Mouse (Mus musculus) intestine, postnatal 0 days (tissue): ENCODE measurements around the gene Angptl6. TPM values are rescaled to one million over a fixed set of nuclear protein-coding genes. Genes with fewer than 3 reads are reported as not detected.
A peak's percentile ranks its signal among the peaks of the same experiment; 100 is the strongest.

Experiments
- ATAC-seq: fragments of 200-750 bp; cut with Nextera tagmentation; 2 replicates; pipeline ENCODE4 v1.8.0; 2017; ENCODE audit warnings: mild to moderate bottlenecking, moderate TSS enrichment, moderate library complexity
- H3K27ac ChIP-seq: fragments of 300-500 bp; sonication (generic); 2 replicates; pipeline ENCODE4 v1.5.1; 2014; ENCODE audit warnings: mild to moderate bottlenecking, low read depth, low read length, moderate library complexity
- H3K27me3 ChIP-seq: fragments of 300-500 bp; sonication (generic); replicated peaks from 2 replicates; pipeline ENCODE4 v1.6.1; 2014; ENCODE audit warnings: low read length, mixed read lengths; ENCODE audit not compliant: control insufficient read depth, insufficient read depth
- H3K36me3 ChIP-seq: fragments of 300-500 bp; sonication (generic); 2 replicates; pipeline ENCODE4 v1.6.1; 2014; ENCODE audit warnings: mild to moderate bottlenecking, moderate library complexity; ENCODE audit not compliant: control insufficient read depth, insufficient read depth
- H3K4me1 ChIP-seq: fragments of 300-500 bp; sonication (generic); replicated peaks from 2 replicates; pipeline ENCODE4 v1.6.1; 2014; ENCODE audit warnings: antibody characterized with exemption, low read length, mixed read lengths; ENCODE audit not compliant: control insufficient read depth, insufficient read depth
- H3K4me2 ChIP-seq: fragments of 300-500 bp; sonication (generic); replicated peaks from 2 replicates; pipeline ENCODE4 v1.6.1; 2014; ENCODE audit warnings: low read depth, mild to moderate bottlenecking, moderate library complexity
- H3K4me3 ChIP-seq: fragments of 300-500 bp; sonication (generic); 2 replicates; pipeline ENCODE4 v1.5.1; 2014; ENCODE audit warnings: low read depth, low read length
- H3K9ac ChIP-seq: fragments of 300-500 bp; sonication (generic); 2 replicates; pipeline ENCODE4 v1.6.1; 2014; ENCODE audit warnings: mild to moderate bottlenecking, low read depth, low read length
- H3K9me3 ChIP-seq: fragments of 300-500 bp; sonication (generic); 2 replicates; pipeline ENCODE4 v1.6.1; 2016; ENCODE audit warnings: mixed run types; ENCODE audit not compliant: control insufficient read depth
- CTCF ChIP-seq: sonication (generic); IDR thresholded peaks from 2 replicates; pipeline ENCODE4 v1.5.1; 2016; ENCODE audit warnings: low read depth, mild to moderate bottlenecking, control low read depth, antibody characterized with exemption, moderate library complexity
- WGBS: fragments of 180-500 bp; shearing (Covaris S2); extraction: QIAGEN DNeasy Blood & Tissue Kit; methylation state at CpG from one replicate; pipeline ENCODE4 v1.1.7; 2014; 5-methylcytosine and 5-hydroxymethylcytosine counted together
- polyA plus RNA-seq: library from polyadenylated mRNA; unstranded; fragments of >200 nt; fragmentation: Nextera tagmentation; extraction: Ambion mirVana; gene quantifications from 2 replicates; pipeline ENCODE4 v1.2.1, GENCODE M21; 2015

The Angptl6 gene
- polyA plus RNA-seq, 1 experiment from 2014 or later, result 9.4 TPM

- Histone ChIP-seq H3K27ac (no peak overlapping the region), H3K27me3 (no peaks in the 10 kb centered on the region), H3K9ac (no peak overlapping the region), H3K4me3 (no peak overlapping the region), H3K4me2 (no peak overlapping the region), H3K36me3 (peaks cover 27% of the 10 kb centered on the region), H3K4me1 (no peaks in the 10 kb centered on the region), H3K9me3 (no peaks in the 10 kb centered on the region)
- peak; percentile 36 for TF ChIP-seq CTCF
- 80% methylated on average over 12 of the region's 12 CpGs for WGBS
- no peak for ATAC-seq
Measured at GRCm38 (mm10) chr9:20870211-20871173, 9.0 kb downstream of the Angptl6 start.

- H3K4me3 ChIP-seq, result peak overlapping the region; percentile 70
- H3K27me3 ChIP-seq, result no peaks in the 10 kb centered on the region
- 6% methylated on average over 19 of the region's 19 CpGs for WGBS
- TF ChIP-seq CTCF, result no peak
- H3K4me2 ChIP-seq, result peak overlapping the region; percentile 90
- H3K27ac ChIP-seq, result no peak overlapping the region
- no peak for ATAC-seq
- peaks cover 22% of the 10 kb centered on the region for H3K36me3 ChIP-seq
- H3K9ac ChIP-seq, result peak overlapping the region; percentile 56
- H3K9me3 ChIP-seq, result no peaks in the 10 kb centered on the region
- no peaks in the 10 kb centered on the region for H3K4me1 ChIP-seq
Measured at GRCm38 (mm10) chr9:20869246-20869645, 10.3 kb downstream of the Angptl6 start.

DNA sequence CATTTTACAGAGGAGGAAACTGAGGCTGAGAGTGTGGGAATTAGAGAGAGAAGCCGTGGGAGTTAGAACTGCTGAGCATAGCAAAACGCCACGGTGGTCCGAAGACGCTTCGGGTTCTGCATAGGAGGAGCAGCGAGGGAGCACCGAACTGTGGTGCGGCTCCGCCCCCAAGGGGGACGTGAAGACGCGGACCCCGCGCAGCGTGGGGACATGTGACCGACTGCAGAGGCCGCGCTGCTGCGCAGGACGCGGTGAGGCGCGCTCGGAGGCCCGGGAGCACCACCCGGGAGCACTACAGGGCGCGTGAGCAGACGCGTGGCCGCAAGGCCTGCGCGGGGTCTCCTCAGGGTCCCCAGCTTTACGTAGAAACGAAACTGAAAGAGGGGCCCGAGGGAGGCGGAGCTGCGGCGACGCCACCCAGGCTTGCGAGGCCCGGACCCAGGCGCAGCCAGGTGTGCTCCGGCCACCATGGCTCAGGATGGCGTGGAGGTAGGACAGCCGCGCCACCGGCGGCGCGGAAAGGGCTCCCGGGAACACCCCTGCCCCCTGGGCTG lies 11.0 kb downstream of the Angptl6 start, which contains the start of gene A230050P20Rik:
A230050P20Rik (plus strand) TSS at position 195 of the 554 bp plus-strand sequence.
- peak; percentile 48 for ATAC-seq
- peak within 1 kb of the TSS; percentile 56 for H3K9ac ChIP-seq
- H3K27me3 ChIP-seq, result no peaks in the 10 kb centered on the region
- H3K9me3 ChIP-seq, result no peaks in the 10 kb centered on the region
- H3K4me2 ChIP-seq, result peak within 1 kb of the TSS; percentile 90
- peak within 1 kb of the TSS; percentile 70 for H3K4me3 ChIP-seq
- H3K36me3 ChIP-seq, result peaks cover 18% of the 10 kb centered on the region
- no peak for TF ChIP-seq CTCF
- H3K27ac ChIP-seq, result no peak within 1 kb of the TSS
- H3K4me1 ChIP-seq, result no peaks in the 10 kb centered on the region
- 6% methylated on average over 53 of the region's 53 CpGs for WGBS

DNA sequence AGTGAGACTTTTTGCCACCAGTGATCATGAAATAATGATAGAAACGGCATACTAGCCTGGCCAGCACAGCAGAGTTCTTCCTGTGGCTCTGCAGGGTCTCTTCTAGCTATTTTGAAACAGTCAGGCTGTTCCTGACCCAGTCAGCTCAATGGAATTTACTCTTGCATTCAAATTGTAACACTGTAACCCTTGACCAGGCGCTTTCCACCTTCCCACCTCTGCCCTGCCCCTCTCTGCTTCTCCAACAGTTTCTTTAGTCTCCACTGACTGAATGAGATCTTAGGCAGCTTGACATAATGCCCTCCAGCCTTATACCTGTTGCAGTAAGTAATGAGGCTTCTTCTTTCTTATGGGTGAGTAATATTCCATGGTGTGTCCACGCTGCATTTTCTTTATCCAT lies 12.6 kb downstream of the Angptl6 start:
- Histone ChIP-seq H3K4me2 (no peak overlapping the region), H3K27ac (no peak overlapping the region), H3K4me3 (no peak overlapping the region), H3K9me3 (no peaks in the 10 kb centered on the region), H3K9ac (no peak overlapping the region), H3K36me3 (peaks cover 6% of the 10 kb centered on the region; the same call in 1 of the 2 replicates), H3K4me1 (no peaks in the 10 kb centered on the region), H3K27me3 (no peaks in the 10 kb centered on the region)
- WGBS, result 61% methylated on average over 3 of the region's 3 CpGs
- no peak for ATAC-seq
- TF ChIP-seq CTCF, result no peak

GRCm38 (mm10) chr9:20862225-20862624 lies 17.3 kb downstream of the Angptl6 start:
- Histone ChIP-seq H3K36me3 (no peaks in the 10 kb centered on the region), H3K4me3 (no peak overlapping the region), H3K4me2 (no peak overlapping the region), H3K9ac (no peak overlapping the region), H3K27me3 (no peaks in the 10 kb centered on the region), H3K4me1 (no peaks in the 10 kb centered on the region), H3K27ac (no peak overlapping the region), H3K9me3 (no peaks in the 10 kb centered on the region)
- ATAC-seq, result no peak
- 57% methylated on average over 4 of the region's 4 CpGs for WGBS
- TF ChIP-seq CTCF, result no peak

DNA sequence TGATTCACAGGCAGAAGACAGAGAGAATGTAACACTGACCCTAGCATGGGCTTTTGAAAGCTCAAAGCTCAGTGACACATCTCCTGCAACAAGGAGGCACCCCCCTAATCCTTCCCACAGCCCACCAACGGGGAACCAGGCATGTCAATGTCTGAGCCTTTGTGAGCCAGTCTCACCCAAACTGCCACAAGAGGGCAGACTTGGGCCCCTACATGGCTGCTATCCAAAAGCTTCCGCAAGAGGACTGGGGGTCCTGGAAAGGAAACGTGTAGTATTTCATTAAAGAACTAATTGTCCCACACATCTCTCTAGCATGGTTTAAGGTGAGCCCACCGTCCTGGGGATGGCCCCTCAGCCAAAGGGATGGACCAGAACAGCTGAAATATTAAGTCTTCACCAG lies 17.7 kb downstream of the Angptl6 start:
- Histone ChIP-seq H3K4me3 (no peak overlapping the region), H3K9me3 (no peaks in the 10 kb centered on the region), H3K36me3 (no peaks in the 10 kb centered on the region), H3K9ac (no peak overlapping the region), H3K27me3 (no peaks in the 10 kb centered on the region), H3K4me1 (no peaks in the 10 kb centered on the region), H3K27ac (no peak overlapping the region), H3K4me2 (no peak overlapping the region)
- ATAC-seq, result no peak
- TF ChIP-seq CTCF, result peak; percentile 75
- WGBS, result 9% methylated on average over 4 of the region's 4 CpGs
